Mouse (Mus musculus): ENCODE results near the gene Txlna.

GRCm38 (mm10) chr4:129662255-129662813 is 21.5 kb upstream of the Txlna start:
- TF ChIP-seq CTCF (IDR thresholded peaks at IDR 0.05; ENCODE audit: borderline replicate concordance, control insufficient read depth, extremely low read depth, insufficient read depth, low read length, poor library complexity) (no peak), POLR2A (IDR thresholded peaks at IDR 0.05; ENCODE audit: control insufficient read depth, extremely low read depth, insufficient read depth, low read length, poor library complexity) (no peak)
